In the genomic region with DNA sequence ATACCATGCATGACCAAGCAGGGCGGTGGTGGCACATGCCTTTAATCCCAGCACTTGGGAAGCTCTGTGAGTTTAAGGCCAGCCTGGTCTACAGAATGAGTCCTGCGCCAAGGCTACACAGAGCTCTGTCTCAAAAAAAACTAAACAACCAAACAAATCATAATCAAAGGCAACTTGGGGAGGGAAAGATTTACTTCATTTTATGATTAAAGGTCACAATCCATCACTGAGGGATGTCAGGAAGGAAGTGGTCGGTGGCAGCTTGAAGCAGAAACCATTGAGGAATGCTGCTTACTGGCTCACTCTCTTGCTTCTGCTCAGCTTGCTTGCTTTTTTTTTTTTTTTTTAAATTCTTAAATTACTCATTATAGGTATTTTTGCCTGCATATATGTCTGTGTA, we compare ENCODE assay signal across 20 mouse cellular contexts.
"Had no signal": no experiment of that assay in that cellular context is flagged by ENCODE, and none has a peak within 500 bp of the region (broad histone marks: within the 10 kb centered on the region; RNA-seq: fewer than 3 reads in every experiment).

No protein-coding gene starts in this region.

- H3K27ac ChIP-seq: lung, embryonic 15.5 days; midbrain, embryonic 12.5 days; neural tube, embryonic 13.5 days; neural tube, embryonic 15.5 days had no signal

- H3K27me3 ChIP-seq: neural tube, embryonic 13.5 days; neural tube, embryonic 15.5 days had no signal

- H3K4me3 ChIP-seq: lung, embryonic 15.5 days; midbrain, embryonic 10.5 days; midbrain, embryonic 12.5 days; myocyte; neural tube, embryonic 13.5 days; neural tube, embryonic 15.5 days had no signal

- DNase-seq: lung, adult 2 months; lung, postnatal 14 days; lung, postnatal 4 days; midbrain, embryonic 14.5 days; retina, postnatal 1 day; right cerebral cortex, adult 18-20 months; right cerebral cortex, postnatal 25 days; right cerebral cortex, postnatal 4 days; spleen, adult 18-20 months; thymus, adult 18-20 months; thymus, postnatal 14 days; thymus, postnatal 36 days had no signal

- H3K4me2 ChIP-seq: lung, embryonic 15.5 days; midbrain, embryonic 12.5 days; neural tube, embryonic 13.5 days; neural tube, embryonic 15.5 days had no signal

- H3K9me3 ChIP-seq: lung, embryonic 15.5 days; midbrain, embryonic 10.5 days; midbrain, embryonic 12.5 days; neural tube, embryonic 13.5 days; neural tube, embryonic 15.5 days had no signal

- H3K9ac ChIP-seq: lung, embryonic 15.5 days; midbrain, embryonic 12.5 days; neural tube, embryonic 13.5 days; neural tube, embryonic 15.5 days had no signal

- H3K36me3 ChIP-seq: lung, embryonic 15.5 days; midbrain, embryonic 10.5 days; midbrain, embryonic 12.5 days; neural tube, embryonic 13.5 days; neural tube, embryonic 15.5 days had no signal

- ATAC-seq: lung, postnatal 0 days; midbrain, embryonic 16.5 days had no signal
